Mouse (Mus musculus) C2C12 (cell line): ENCODE data around the gene Plpp1.

ENCODE experiments used
- CEBPB ChIP-seq: IDR thresholded peaks from one replicate; pipeline ENCODE4 v1.6.1; 2011; ENCODE audit warnings: low read depth, mild to moderate bottlenecking, control low read depth, moderate library complexity
- CTCF ChIP-seq: IDR thresholded peaks from one replicate; pipeline ENCODE4 v1.5.1; 2011; ENCODE audit not compliant: control insufficient read depth, insufficient read depth, insufficient read length
- FOSL1 ChIP-seq: IDR thresholded peaks from one replicate; pipeline ENCODE4 v1.8.0; 2011; ENCODE audit warnings: mild to moderate bottlenecking, low read length; ENCODE audit not compliant: poor library complexity, insufficient read depth, severe bottlenecking
- MAX ChIP-seq: IDR thresholded peaks from one replicate; pipeline ENCODE4 v1.6.1; 2011; ENCODE audit warnings: mild to moderate bottlenecking, control low read depth
- MYOD1 ChIP-seq: IDR thresholded peaks from one replicate; pipeline ENCODE4 v1.6.1; 2011; ENCODE audit warnings: low read depth; ENCODE audit not compliant: control insufficient read depth, insufficient read length
- MYOG ChIP-seq: IDR thresholded peaks from one replicate; pipeline ENCODE4 v1.6.1; 2011; ENCODE audit not compliant: control insufficient read depth, insufficient read length; ENCODE audit errors: extremely low read depth
- USF1 ChIP-seq: IDR thresholded peaks from one replicate; pipeline ENCODE4 v1.6.1; 2011; ENCODE audit warnings: low read depth, mild to moderate bottlenecking, control low read depth, moderate library complexity

DNA sequence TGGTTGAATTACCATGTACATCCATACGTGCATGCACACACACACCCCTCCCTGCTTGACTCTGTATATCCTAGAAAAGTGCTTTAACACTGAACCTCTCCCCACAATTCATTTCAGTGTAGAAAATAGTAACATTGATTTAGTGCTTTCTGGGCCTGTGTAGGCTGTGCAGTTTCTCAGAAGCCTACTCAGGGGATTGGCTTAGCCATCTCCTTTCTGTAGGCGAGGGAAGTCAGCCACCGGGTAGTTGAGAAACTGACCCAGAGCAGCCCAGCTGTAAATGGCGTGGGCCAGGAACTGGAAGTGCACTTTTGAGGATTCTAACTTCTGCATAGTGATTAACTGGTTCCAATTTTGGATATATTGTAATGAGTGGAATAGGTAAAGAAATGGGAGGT lies 9.7 kb downstream of the Plpp1 start:
- TF ChIP-seq MYOD1: no peak
- TF ChIP-seq CTCF: no peak
- no peak for TF ChIP-seq MAX
- TF ChIP-seq MYOG: no peak
- no peak for TF ChIP-seq FOSL1
- no peak for TF ChIP-seq CEBPB
- TF ChIP-seq USF1: no peak
